Mouse (Mus musculus) lung, adult 2 months (tissue): ENCODE data around the gene Fv1.
"Not testable (repeated sequence)": the region's sequence is repeated elsewhere in the genome, so short reads cannot be mapped to it uniquely, and the experiment has no call there.

Experiments used
- CTCF ChIP-seq: fragments of 200-500 bp; IDR thresholded peaks from 2 replicates; pipeline ENCODE4 v1.5.1; 2011; ENCODE audit warnings: mild to moderate bottlenecking, low read length, control low read depth; ENCODE audit not compliant: insufficient read depth
- POLR2A ChIP-seq: fragments of 200-500 bp; IDR thresholded peaks from 2 replicates; pipeline ENCODE4 v1.6.1; 2011; ENCODE audit warnings: low read depth, mild to moderate bottlenecking, control low read depth, low read length, borderline replicate concordance; ENCODE audit errors: extremely low read depth

GRCm38 (mm10) chr4:147839282-147839681 lies 29.5 kb upstream of the Fv1 start:
- not testable (repeated sequence) for TF ChIP-seq POLR2A, CTCF
